Mouse (Mus musculus) megakaryocyte, embryonic 14.5 days (primary cell): Measurements from ENCODE around the gene Tubg1. TPM values are rescaled to one million over a fixed set of nuclear protein-coding genes. Genes with fewer than 3 reads are reported as not detected.
A peak's percentile ranks its signal among the peaks of the same experiment; 100 is the strongest.
"Not testable (repeated sequence)": the region's sequence is repeated elsewhere in the genome, so short reads cannot be mapped to it uniquely, and the experiment has no call there.

Experiments used
- H3K27me3 ChIP-seq: replicated peaks from 2 replicates; pipeline ENCODE3; 2012; ENCODE audit warnings: inconsistent platforms
- H3K36me3 ChIP-seq: replicated peaks from 2 replicates; pipeline ENCODE3; 2012; ENCODE audit warnings: low read length, inconsistent platforms, mixed read lengths
- H3K4me1 ChIP-seq: 2 replicates; pipeline ENCODE4 v1.6.1; 2012; ENCODE audit warnings: inconsistent platforms
- H3K4me3 ChIP-seq: replicated peaks from 2 replicates; pipeline ENCODE3; 2012; ENCODE audit warnings: moderate library complexity, mild to moderate bottlenecking, inconsistent platforms
- H3K9me3 ChIP-seq: 2 replicates; pipeline ENCODE4 v1.6.1; 2012; ENCODE audit warnings: inconsistent platforms
- FLI1 ChIP-seq: IDR thresholded peaks from 2 replicates; pipeline ENCODE4 v1.6.1; 2012; ENCODE audit warnings: low read length, inconsistent platforms, mixed read lengths
- GATA1 ChIP-seq: IDR thresholded peaks from 3 replicates; pipeline ENCODE4 v1.6.1; 2012; ENCODE audit warnings: mixed read lengths, low read length, inconsistent platforms, borderline replicate concordance
- polyA plus RNA-seq: library from polyadenylated mRNA; stranded (reverse); fragments of >175 nt; gene quantifications from 2 replicates; pipeline ENCODE4 v1.2.3, GENCODE M21; 2012; ENCODE audit warnings: low replicate concordance; ENCODE audit not compliant: insufficient read depth

The Tubg1 gene
- polyA plus RNA-seq, 1 experiment = 63.2 TPM

DNA sequence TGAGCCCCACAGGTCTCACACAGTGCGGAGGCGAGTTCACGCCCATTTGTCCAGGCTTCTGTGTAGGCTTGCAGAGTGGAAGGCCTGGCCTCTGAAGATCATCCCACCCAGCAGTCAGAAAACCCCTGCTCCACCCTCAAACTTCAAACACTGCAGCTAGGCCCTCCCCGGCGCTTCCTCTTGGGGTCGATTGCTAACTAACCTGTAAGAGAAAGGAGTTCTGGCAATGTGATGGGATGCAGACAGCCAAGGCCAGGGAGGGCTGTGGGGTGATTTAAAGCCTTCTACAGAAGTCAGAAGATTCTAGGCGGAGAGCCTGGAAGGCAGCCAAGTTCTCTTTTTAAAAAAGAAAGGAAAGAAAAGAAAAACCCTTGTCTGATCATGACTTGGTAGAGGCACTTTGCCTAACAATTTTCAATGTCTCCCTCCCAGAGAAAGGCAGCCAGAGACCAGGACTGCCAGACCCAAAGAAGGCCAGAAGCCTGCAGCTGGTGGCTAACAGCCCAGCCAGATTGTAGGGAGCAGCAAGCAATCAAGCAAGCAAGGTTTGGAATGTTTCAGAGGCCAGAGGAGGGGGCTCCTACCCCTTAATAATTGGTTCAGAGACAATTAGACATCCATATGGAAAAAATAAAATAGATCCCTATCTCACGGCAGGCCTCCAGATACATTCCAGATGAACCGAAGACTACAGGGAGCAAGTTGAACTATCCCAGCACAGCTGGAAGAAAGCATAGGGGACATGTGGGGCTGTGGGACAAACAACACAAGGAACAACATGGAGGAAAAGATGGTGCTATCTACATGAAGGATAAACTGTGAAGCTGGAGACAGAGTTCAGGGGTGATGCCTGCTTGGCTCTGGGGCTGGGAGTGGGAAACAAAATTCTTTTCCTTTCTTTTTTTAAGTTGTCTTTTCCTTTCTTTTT is 29.7 kb downstream of the Tubg1 start:
- H3K9me3 ChIP-seq = peaks cover 5% of the 10 kb centered on the region; the same call in 1 of the 2 replicates
- H3K4me1 ChIP-seq = peaks cover 2% of the 10 kb centered on the region; the same call in 1 of the 2 replicates
- H3K36me3 ChIP-seq = no peaks in the 10 kb centered on the region
- TF ChIP-seq FLI1 (no peak), GATA1 (no peak)
- no peak overlapping the region for H3K4me3 ChIP-seq
- H3K27me3 ChIP-seq = peaks cover 26% of the 10 kb centered on the region

DNA sequence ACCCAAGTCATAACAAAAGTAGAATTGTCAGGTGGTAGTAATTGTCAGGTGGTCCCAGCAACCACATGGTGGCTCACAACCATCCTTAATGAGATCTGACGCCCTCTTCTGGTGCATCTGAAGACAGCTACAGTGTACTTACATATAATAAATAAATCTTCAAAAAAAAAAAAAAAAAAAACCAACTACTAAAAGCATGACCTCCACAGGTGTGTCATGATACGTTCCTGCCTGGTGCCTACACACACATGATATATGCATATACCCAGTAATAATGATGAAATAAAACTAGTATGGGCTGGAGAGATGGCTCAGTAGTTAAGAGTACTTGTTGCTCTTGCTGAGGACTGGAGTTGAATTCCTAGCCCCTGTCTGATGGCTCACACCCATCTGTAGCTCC is 31.3 kb downstream of the Tubg1 start:
- Histone ChIP-seq H3K27me3 (peaks cover 40% of the 10 kb centered on the region), H3K9me3 (peaks cover 5% of the 10 kb centered on the region; the same call in 1 of the 2 replicates), H3K36me3 (no peaks in the 10 kb centered on the region), H3K4me3 (no peak overlapping the region), H3K4me1 (peaks cover 9% of the 10 kb centered on the region)
- TF ChIP-seq FLI1 (no peak), GATA1 (no peak)

DNA sequence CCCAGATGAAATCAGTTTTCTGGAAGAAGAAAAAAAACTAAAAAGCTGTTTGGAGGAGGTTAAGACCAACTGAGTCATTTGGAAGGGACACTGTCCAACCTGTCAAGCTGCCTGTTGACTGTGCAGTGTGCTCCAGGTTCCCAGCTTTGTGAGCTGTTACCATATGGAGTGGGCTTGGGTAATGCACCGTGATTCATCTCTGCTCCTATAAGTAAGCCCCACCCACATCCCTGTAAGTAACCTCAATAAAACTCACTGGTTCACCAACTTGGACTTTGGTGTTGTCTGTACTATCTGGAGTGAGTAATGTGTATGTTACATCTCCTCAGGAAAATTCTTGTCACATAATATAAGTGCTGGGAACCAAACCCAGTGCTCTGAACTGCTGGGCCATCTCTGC is 33.1 kb downstream of the Tubg1 start:
- H3K36me3 ChIP-seq = no peaks in the 10 kb centered on the region
- TF ChIP-seq GATA1 (no peak), FLI1 (no peak)
- H3K4me1 ChIP-seq = peaks cover 8% of the 10 kb centered on the region
- H3K9me3 ChIP-seq = peaks cover 5% of the 10 kb centered on the region; the same call in 1 of the 2 replicates
- no peak overlapping the region for H3K4me3 ChIP-seq
- peaks cover 50% of the 10 kb centered on the region for H3K27me3 ChIP-seq

DNA sequence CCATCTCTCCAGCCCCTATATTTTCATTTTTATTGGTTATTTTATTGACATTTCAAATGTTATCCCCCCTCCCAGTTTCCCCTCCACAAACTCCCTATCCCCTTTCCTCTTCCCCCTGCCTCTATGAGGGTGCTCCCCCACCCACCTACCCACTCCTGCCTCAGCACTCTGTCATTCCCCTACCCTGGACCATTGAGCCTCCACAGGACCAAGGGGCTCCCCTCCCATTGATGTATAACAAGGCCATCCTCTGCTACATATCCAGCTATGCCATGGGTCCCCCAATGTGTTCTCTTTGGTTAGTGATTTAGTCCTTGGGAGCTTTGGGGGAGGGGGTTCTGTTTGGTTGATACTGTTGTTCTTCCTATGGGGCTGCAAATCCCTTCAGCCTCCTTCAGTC is 34.9 kb downstream of the Tubg1 start:
- TF ChIP-seq FLI1 (no peak), GATA1 (no peak)
- Histone ChIP-seq H3K36me3 (no peaks in the 10 kb centered on the region), H3K4me1 (peaks cover 8% of the 10 kb centered on the region), H3K27me3 (peaks cover 53% of the 10 kb centered on the region), H3K9me3 (peaks cover 12% of the 10 kb centered on the region), H3K4me3 (no peak overlapping the region)

DNA sequence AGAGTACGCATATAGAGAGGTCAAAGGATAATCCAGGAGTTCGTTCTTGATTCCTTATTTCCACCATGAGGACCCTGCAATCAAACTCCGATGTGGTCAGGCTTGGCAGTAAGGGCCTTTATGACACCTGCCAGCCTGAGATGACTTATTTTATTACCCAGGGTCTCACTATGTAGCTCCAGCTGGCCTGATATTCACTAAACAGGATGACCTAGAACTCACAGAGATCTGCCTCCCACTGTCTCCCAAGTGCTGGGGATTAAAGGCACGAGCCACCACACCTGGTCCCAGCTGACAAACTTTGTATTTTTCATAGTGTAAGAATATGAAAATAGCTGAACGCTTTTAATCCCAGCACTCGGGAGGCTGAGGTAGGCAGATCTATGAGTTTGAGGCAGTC is 35.4 kb downstream of the Tubg1 start:
- no peak overlapping the region for H3K4me3 ChIP-seq
- H3K36me3 ChIP-seq = no peaks in the 10 kb centered on the region
- peaks cover 12% of the 10 kb centered on the region for H3K9me3 ChIP-seq
- H3K27me3 ChIP-seq = peaks cover 54% of the 10 kb centered on the region
- TF ChIP-seq GATA1 = no peak
- no peak for TF ChIP-seq FLI1
- H3K4me1 ChIP-seq = peaks cover 8% of the 10 kb centered on the region

DNA sequence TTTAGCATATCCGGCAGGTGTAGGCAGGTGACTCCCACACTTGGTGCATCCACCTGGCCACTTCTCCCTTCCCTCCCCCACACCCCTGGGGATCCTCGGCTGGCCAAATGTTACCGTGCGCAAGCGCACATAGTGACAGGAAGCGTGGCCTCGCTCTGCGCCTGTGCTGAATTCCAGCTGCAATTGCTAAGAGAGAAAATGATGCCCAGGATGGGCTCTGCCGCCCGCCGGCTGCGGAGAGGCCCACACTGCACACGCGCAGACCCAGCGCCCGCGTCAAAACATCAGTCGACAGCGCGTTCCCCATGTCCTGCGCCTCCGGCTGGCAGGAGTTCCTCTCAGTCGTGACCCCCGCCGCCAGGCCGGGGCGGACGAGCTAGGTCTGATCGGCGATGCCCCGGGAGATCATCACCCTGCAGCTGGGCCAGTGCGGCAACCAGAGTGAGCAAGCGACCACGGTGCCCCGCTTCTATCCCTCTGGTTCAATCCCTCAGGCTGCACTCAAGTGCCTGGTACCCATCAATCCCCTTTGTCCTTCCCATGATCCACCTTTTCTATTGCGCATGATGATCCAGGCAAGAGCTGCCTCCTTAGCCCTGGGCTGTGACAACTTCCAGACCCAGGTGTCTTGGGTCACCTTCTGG is 36.1 kb downstream of the Tubg1 start, which contains the start of gene Tubg2:
Gene Tubg2, plus strand, starts transcription at position 180 of the 644 bp plus-strand sequence.
- Histone ChIP-seq H3K4me1 (peaks cover 8% of the 10 kb centered on the region), H3K9me3 (peaks cover 12% of the 10 kb centered on the region), H3K27me3 (peaks cover 54% of the 10 kb centered on the region), H3K4me3 (peak within 1 kb of the TSS; percentile 85), H3K36me3 (no peaks in the 10 kb centered on the region)
- TF ChIP-seq GATA1 = no peak
- TF ChIP-seq FLI1 = no peak

DNA sequence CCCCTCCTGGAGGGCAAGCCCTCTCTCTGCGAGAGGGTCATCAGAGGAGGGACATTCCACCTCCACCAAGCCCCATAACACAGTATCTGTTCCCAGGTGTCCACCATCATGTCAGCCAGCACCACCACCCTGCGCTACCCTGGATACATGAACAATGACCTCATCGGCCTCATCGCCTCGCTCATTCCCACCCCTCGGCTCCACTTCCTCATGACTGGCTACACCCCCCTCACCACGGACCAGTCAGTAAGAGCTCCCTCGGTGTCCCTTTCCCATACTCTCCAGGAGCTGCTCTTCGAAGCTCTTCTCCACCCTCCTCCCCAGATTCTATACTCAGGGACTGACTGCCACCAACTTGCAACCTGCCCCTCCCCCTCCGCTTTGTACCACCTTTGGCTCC is 40.4 kb downstream of the Tubg1 start:
- not testable (repeated sequence) for H3K4me3 ChIP-seq, H3K9me3 ChIP-seq, H3K36me3 ChIP-seq
- peaks cover 85% of the 10 kb centered on the region for H3K27me3 ChIP-seq
- H3K4me1 ChIP-seq = peaks cover 33% of the 10 kb centered on the region

DNA sequence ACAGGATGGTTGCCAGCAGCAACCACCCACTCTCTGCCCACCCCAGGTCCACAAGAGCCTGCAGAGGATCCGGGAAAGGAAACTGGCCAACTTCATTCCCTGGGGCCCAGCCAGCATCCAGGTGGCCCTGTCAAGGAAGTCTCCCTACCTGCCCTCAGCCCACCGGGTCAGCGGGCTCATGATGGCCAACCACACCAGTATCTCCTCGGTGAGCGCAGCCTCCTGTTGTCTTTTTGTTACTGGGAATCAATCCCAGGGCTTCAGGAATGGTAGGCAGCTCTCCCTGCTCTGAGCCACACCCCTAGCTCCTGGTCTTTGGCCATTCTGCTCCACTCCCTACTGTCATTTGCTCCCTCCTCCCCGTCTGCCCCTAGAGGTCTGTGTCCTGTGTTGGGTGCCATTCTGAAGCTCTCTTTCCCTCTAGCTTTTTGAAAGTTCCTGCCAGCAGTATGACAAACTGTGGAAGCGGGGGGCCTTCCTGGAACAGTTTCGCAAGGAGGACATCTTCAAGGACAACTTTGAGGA is 41.3 kb downstream of the Tubg1 start:
- not testable (repeated sequence) for H3K9me3 ChIP-seq, H3K36me3 ChIP-seq, H3K4me3 ChIP-seq
- Histone ChIP-seq H3K4me1 (peaks cover 30% of the 10 kb centered on the region), H3K27me3 (peaks cover 85% of the 10 kb centered on the region)

DNA sequence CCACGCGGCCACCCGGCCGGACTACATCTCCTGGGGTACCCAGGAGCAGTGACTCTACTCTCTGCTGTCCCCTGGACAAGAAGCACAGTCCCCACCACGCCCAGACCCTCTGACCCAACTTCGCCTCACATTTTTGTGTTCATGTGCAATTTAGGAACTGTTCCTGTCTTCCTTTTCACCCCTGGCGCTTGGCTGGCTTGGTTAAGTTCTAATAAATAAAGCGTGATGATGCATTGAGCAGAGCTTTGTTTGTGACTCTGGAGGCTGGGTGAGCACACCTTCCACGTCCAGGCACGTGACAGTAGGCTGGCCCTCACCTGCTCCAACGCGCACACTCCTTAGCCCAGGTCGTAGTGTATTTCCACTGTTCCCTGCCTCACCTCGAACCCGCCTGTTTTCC is 41.8 kb downstream of the Tubg1 start:
- Histone ChIP-seq H3K27me3 (peaks cover 85% of the 10 kb centered on the region), H3K4me3 (no peak overlapping the region), H3K36me3 (no peaks in the 10 kb centered on the region), H3K9me3 (peaks cover 7% of the 10 kb centered on the region), H3K4me1 (peaks cover 28% of the 10 kb centered on the region)
- TF ChIP-seq FLI1 (no peak), GATA1 (no peak)

DNA sequence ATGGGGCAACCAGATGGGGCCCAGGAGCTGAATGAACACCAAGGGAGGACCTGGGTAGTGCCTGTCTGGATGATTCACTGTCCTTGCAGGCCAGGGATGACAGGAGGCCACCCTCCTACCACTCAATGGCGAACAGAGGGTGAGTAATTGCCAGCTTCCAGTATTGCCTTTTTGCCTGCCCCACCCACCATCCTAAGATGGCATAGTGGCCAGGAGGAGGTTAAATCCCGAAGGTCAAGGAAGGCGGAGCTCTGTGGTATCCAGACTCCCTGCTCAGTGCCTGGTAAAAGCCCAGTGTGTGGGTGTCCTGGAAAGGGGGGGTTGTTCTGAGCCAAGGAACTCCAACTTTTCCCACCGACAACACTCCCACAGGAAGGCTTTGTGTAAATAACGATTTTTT is 42.6 kb downstream of the Tubg1 start:
- H3K4me3 ChIP-seq = no peak overlapping the region
- H3K9me3 ChIP-seq = peaks cover 7% of the 10 kb centered on the region
- H3K36me3 ChIP-seq = no peaks in the 10 kb centered on the region
- peaks cover 29% of the 10 kb centered on the region for H3K4me1 ChIP-seq
- H3K27me3 ChIP-seq = peaks cover 88% of the 10 kb centered on the region
- TF ChIP-seq FLI1 (no peak), GATA1 (no peak)
